Mouse (Mus musculus): ENCODE data around the gene Atp7b. TPM values are rescaled to one million over a fixed set of nuclear protein-coding genes. Genes with fewer than 3 reads are reported as not detected.

The Atp7b gene
- total RNA-seq, 4 experiments from 2014 or later = 0.05 TPM; not detected in 3

Other genes with a start within 250 kb of the Atp7b start
- gene Defb50, start 236.8 kb downstream of the Atp7b start, total RNA-seq (2022) = not detected
- gene Defb2, start 220.4 kb downstream of the Atp7b start, total RNA-seq (2022) = not detected
- gene Defb10, start 201.4 kb downstream of the Atp7b start, total RNA-seq (2022) = not detected
- gene Defb9, start 174.9 kb downstream of the Atp7b start, total RNA-seq (2022) = not detected
- not detected for gene Defb11, start 153.9 kb downstream of the Atp7b start, total RNA-seq (2022)
- gene Defb15, start 127.6 kb downstream of the Atp7b start, total RNA-seq (2022) = not detected
- not detected for gene Defb35, start 122.0 kb downstream of the Atp7b start, total RNA-seq (2022)
- gene Defb13, start 113.5 kb downstream of the Atp7b start, total RNA-seq (2022) = not detected
- gene Fam90a1a, start 101.6 kb downstream of the Atp7b start, total RNA-seq (2022) = not detected
- gene Ccdc70, start 90.5 kb downstream of the Atp7b start, total RNA-seq (2022) = not detected
- gene Alg11, start 416 bp upstream of the Atp7b start, total RNA-seq (2022) = 1 to 10 TPM; 6.9 to 9.2 (median 7.9) TPM
- gene Nek5, start 64.7 kb upstream of the Atp7b start, total RNA-seq (2022) = under 1 TPM; 0.65 to 0.86 (median 0.70) TPM
- gene Nek3, start 106.1 kb upstream of the Atp7b start, total RNA-seq (2022) = 1 to 10 TPM; 2.1 to 3.1 (median 2.6) TPM
- gene Ckap2, start 125.5 kb upstream of the Atp7b start, total RNA-seq (2022) = under 1 TPM in 1 of 4 experiments, not detected in 3; 0.29 TPM
- 10 to 100 TPM; 28.2 to 32.1 (median 29.8) TPM for gene Vps36, start 132.5 kb upstream of the Atp7b start, total RNA-seq (2022)
- gene Thsd1, start 167.0 kb upstream of the Atp7b start, total RNA-seq (2022) = 1 to 10 TPM in 3 of 4 experiments, under 1 TPM in 1; 0.70 to 1.4 (median 1.2) TPM
- gene Tpte, start 223.1 kb upstream of the Atp7b start, total RNA-seq (2022) = not detected

Measured in gastrocnemius, adult 8-10 months (tissue).